Mouse (Mus musculus) left cerebral cortex, adult 8-10 months (tissue): ENCODE data around the gene Slc19a2. TPM values are rescaled to one million over a fixed set of nuclear protein-coding genes. Genes with fewer than 3 reads are reported as not detected.
"Not testable (repeated sequence)": the region's sequence is repeated elsewhere in the genome, so short reads cannot be mapped to it uniquely, and the experiment has no call there.

ENCODE experiments used
- DNase-seq, 2 experiments: peaks; one replicate each; pipeline ENCODE4 v3.0.0; 2022; ENCODE audit warnings: low spot score in 2 of 2
- total RNA-seq, 4 experiments: library from RNA; stranded (reverse); gene quantifications; 2 replicates each; pipeline ENCODE4 v1.2.4; 2022

The Slc19a2 gene
- total RNA-seq: 10 to 100 TPM; 12.6 to 15.1 (median 13.7) TPM

DNA sequence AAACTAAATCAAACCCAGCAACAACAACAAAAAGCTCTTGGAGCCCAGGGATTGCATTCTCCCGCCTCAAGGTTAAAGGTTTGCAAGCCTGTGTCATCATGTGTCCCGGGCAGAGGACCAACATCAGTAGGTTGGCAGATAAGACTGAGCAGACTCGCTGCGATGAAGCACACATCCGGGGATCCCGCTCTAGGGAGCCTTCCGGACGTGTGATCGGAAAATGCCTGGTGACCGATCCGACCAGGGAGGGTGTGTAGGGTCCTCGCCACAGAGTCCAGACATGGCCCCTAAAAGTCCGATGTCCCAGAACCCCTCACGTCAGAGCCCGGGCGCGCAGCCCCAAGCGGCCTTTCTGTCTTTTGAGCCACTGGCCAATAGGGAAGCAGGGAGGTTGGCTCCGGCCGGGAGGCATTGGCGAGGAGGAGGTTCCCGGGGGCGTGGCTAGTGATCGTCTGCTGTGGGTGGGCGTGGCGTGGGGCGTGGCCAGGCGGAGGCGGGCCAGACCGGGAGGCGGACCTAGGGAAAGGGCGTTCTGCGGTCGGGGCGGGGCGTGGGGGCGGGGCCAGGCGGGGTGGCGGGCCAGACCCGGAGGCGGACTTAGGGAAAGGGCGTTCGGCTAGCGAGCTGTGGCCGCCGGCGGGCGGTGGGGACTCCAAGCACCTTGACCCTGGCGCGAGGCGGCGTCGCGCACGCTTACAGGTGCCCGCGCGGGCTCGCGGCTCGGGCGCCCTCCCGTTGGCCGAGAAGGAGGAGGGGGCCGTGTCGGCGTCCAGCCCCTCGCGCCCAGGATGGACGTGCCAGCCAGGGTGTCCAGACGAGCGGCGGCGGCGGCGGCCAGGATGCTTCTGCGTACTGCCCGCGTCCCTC is at the start of gene Slc19a2:
Slc19a2 (plus strand) TSS at position 582 of the 867 bp plus-strand sequence.
- peak; percentile 90 to 95 for DNase-seq

GRCm38 (mm10) chr1:164199551-164199950 is 49.3 kb upstream of the Slc19a2 start:
- no peak for DNase-seq

- no peak for DNase-seq
Measured at GRCm38 (mm10) chr1:164208437-164208836, 40.4 kb upstream of the Slc19a2 start.

GRCm38 (mm10) chr1:164210899-164211298 is 37.9 kb upstream of the Slc19a2 start:
- DNase-seq: no peak

- DNase-seq: no peak
Measured at GRCm38 (mm10) chr1:164212686-164213085, 36.2 kb upstream of the Slc19a2 start.

- DNase-seq: no peak
Measured at GRCm38 (mm10) chr1:164214190-164214589, 34.7 kb upstream of the Slc19a2 start.

GRCm38 (mm10) chr1:164215097-164215496 is 33.7 kb upstream of the Slc19a2 start:
- no peak for DNase-seq

DNA sequence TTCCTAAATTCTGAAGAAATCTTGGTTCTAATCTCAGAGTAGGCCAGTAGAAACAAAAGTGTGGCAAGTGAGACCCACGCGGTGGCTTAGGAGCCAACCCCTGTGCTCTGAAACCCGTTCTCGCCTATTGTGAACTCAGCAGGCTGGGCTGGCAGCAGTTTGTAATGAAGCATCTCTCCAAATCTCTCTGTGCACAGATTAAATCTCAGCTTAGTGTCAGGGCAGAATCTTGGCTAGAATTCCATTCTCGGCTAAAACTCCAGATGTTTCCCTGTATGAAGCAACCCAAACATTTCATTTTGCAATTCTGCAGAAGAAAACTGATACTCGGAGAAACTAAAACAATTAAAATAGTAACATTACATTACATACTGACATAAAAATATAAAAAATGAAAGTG is 33.3 kb upstream of the Slc19a2 start:
- DNase-seq: no peak

DNA sequence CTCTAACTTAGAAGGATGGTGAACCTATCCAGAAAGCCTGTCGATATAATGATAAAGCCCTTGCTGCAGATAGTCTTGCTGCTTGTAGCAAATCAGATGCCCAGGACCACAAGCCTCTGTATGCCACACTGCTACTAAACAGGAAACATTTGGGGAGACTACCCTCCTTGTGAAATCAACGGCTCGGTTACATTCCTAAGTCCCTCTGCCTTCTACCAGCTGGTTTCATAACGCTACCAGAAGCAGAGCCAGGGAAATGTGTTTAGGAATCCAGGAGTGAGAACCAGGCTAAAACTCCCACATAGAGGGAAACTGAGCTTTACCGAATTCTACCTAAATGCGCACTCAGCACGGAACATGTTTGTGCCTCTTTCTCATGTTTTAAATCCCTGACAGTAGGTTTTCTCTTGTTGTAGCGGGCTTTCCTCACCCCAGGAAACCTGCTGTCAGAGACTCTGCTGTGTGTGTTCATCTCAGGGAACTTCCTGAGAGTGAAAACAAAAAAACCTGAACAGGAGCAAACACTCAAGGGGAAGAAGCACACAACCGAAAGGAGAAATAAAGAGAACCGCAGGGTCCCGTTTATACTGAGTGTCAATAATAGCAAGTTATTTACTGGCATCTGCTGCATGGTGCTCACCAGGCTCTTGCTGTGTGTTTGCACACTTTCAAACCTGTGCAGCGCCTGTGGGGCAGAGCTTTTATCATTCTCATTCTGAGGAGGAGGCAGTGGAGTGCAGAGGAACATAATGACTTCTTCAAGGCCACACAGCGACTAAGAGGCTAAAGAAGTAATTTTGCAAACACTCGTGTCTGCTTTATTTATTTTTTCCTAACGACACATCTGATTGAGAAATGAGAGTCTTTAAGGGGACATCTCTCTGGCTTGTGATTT is 30.8 kb upstream of the Slc19a2 start:
- peak in 1 of 2 experiments; percentile 5 for DNase-seq

DNA sequence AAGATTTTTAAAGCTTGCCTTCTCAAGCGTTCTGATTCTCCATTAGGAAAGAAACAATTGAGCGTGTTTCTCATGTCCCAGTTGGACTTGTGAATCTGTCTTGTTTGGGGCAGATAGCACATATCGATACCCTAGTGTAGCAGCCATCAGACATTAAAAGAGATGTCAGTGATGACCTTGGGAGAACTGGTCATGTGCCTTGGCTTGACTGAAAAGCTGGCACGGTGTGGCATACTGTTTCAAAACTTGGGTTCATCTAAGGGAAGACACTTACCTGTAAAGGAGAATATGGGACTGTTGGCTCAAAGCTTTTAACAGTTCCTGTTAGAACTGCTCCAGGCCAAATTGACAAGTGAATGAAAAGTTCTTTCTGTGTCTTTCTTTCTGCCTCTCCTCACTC is 28.6 kb upstream of the Slc19a2 start:
- DNase-seq: no peak

DNA sequence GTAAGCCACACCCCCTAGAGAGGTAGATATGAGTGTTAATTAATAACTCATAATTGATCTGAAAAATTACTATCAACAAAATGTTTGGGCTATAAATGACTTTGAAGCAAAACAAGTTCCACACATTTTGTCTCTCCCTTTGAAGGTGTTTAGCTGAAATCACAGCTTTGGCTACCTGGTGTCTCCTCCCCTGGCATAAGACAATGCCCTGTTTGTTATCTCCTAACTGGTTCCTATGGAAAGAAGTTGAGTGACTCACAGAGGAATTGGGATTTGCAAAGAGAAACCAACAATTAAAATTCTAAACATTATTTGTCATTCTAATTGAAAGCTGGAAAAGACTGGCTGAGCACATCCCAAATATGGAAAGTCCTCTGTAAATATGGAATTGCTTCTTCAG is 25.8 kb upstream of the Slc19a2 start:
- DNase-seq: no peak

GRCm38 (mm10) chr1:164231937-164232570 is 16.8 kb upstream of the Slc19a2 start:
- not testable (repeated sequence) for DNase-seq

DNA sequence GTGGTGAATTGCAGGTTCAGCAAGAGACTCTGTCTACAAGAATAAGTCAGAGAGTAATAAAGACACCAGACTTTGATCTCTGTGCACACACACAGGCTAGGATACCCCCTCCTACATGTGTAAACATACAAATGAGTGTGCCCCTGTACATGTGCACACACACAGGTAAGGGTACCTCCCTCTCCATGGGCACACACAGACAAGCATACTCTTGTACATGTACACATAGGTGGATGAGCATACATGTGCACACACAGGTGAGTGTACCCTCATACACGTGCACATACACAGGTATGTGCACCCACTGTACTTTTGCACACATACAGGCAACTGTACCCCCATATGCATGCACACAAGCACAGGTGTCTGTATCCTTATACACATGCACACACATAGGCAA is 15.4 kb upstream of the Slc19a2 start:
- DNase-seq: no peak

DNA sequence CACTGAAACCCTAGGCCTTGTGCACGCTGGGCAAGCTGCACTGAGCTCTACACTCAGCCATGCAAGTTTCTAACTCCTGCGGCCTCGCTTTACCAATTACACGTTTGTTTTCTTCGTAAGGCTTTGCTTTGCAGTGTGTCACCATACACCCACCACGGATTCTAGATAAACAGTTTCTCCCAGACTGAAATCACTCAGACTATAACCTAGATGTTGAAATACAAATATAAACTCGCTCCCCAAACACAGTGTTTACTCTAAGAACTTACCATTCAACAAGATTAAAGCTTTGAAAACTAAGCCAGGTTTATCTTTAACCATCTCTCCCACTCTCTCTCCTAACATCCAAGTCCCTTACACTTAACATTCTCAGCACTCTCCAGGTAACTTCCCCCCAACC is 13.8 kb upstream of the Slc19a2 start:
- no peak for DNase-seq

DNA sequence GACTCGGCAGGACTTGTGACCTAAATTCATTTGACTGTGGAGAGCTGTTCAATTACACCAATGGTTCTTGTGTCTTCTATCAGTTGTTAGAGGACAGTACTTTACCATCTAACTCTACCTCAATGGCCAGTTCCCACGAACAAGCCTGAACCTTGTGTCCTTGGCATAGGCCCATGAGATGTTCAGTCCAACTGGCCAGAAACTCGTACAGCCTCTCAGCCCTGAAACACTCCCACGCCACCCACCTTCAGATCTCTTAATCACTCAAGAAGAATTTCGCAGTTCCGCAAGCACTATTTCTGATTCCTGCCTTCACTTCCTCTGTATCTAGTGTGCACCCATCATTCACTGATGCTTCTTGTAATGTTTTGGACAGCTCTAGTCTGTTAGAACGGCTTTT is 12.8 kb upstream of the Slc19a2 start:
- DNase-seq: no peak

GRCm38 (mm10) chr1:164241494-164241893 is 7.4 kb upstream of the Slc19a2 start:
- no peak for DNase-seq

DNA sequence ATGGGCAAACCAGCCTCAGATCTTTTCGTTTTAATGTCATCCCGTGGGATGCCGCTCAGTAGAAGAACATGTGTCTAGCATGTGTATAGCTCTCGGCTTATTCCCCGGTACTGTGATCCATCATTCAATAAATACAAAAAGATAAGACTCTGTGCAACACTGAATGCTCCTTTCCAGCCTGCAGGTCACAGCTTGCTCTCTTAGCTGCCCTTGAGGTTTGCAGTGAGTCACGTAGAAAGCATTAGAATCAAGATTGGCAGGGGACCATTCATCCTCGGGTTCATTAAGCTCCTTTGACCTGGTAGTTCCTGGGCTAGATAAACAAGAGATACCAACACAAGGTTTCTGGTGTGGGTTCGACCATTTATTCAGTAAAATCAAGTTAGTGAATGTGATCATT is 6.0 kb upstream of the Slc19a2 start:
- DNase-seq: no peak

DNA sequence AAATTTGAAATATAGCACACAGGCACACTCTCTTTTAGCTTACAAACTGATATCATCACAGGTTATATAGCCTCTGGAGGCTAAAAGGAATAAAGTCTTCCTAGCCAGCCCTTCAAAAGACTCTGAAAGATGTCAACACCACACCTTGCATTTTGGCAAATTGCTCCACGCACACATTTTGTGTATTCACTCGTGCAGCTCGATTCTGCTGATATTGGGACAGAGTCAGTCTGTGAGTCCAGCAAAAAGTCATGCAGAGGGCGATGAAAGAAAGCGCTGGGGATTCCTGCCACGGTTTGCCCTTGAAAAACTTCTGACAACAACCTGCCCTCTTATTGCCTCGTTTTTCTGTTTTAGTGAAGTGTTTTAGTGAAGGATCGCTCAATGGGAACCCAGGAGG is 1.4 kb upstream of the Slc19a2 start:
- DNase-seq: no peak

DNA sequence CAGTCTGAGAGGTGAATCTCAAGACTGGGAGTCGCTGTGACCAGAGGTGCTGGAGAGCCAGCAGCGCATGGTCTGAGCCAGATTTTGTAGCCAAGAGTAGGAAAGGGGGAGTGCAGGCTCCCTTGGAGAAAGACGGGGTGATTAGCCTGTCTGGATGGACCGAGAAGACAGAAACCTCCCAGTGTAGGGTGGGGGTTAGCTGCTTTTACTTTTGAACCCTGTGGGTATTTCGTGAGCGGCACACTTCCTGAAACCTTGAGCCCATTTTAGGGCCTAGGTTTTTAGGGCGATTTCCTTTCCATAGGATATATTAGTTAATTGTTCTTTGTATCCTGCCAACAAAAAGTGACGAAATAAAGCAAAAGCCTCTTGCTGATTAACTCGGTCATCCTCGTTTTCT is 875 bp upstream of the Slc19a2 start:
- DNase-seq: no peak

- DNase-seq: no peak
Measured at GRCm38 (mm10) chr1:164249332-164249711, 476 bp downstream of the Slc19a2 start.

- no peak for DNase-seq
Measured at GRCm38 (mm10) chr1:164250391-164251150, 1.7 kb downstream of the Slc19a2 start.
